Mouse (Mus musculus) ES-E14 (cell line): ENCODE measurements around the gene Gmppb. TPM values are rescaled to one million over a fixed set of nuclear protein-coding genes. Genes with fewer than 3 reads are reported as not detected.

Experiments used
- DNase-seq: peaks from one replicate; pipeline ENCODE4 v3.0.0-alpha.2; 2013; ENCODE audit warnings: low read depth, low spot score
- H3K27ac ChIP-seq: 2 replicates; pipeline ENCODE4 v1.5.1; 2012; ENCODE audit warnings: low read depth, mild to moderate bottlenecking, low read length, moderate library complexity, mixed read lengths; ENCODE audit not compliant: poor library complexity, insufficient read depth, severe bottlenecking
- H3K36me3 ChIP-seq: 2 replicates; pipeline ENCODE4 v1.6.1; 2012; ENCODE audit warnings: mild to moderate bottlenecking, low read length, moderate library complexity, mixed read lengths; ENCODE audit not compliant: control insufficient read depth, poor library complexity, insufficient read depth, severe bottlenecking
- H3K4me1 ChIP-seq, 2 experiments: fragments of 150-350 bp in 1 of 2; sonication (generic) in 1 of 2; 2 replicates each; pipeline ENCODE4 v1.6.1; 2012; ENCODE audit warnings: low read length in 2 of 2, mild to moderate bottlenecking in 1 of 2, mixed read lengths in 1 of 2; ENCODE audit not compliant: control insufficient read depth in 2 of 2, insufficient read depth in 2 of 2, poor library complexity in 1 of 2
- H3K4me3 ChIP-seq, 2 experiments: fragments of 150-350 bp in 1 of 2; sonication (generic) in 1 of 2; 2 replicates each; pipeline ENCODE4 v1.5.1; 2012; ENCODE audit warnings: low read length in 2 of 2, low read depth in 1 of 2, mild to moderate bottlenecking in 1 of 2, mixed read lengths in 1 of 2; ENCODE audit not compliant: insufficient read depth in 1 of 2, poor library complexity in 1 of 2, severe bottlenecking in 1 of 2
- H3K9ac ChIP-seq: 2 replicates; pipeline ENCODE4 v1.6.1; 2012; ENCODE audit warnings: low read depth, mild to moderate bottlenecking, low read length, mixed read lengths; ENCODE audit not compliant: poor library complexity, insufficient read depth, severe bottlenecking
- H3K9me3 ChIP-seq: fragments of 150-350 bp; sonication (generic); 2 replicates; pipeline ENCODE4 v1.6.1; 2012; ENCODE audit warnings: low read depth, mild to moderate bottlenecking, low read length; ENCODE audit not compliant: control insufficient read depth, insufficient read depth
- CHD2 ChIP-seq: IDR thresholded peaks from 2 replicates; pipeline ENCODE4 v1.6.1; 2014; ENCODE audit warnings: mild to moderate bottlenecking, low read depth, low read length, inconsistent platforms
- HCFC1 ChIP-seq: IDR thresholded peaks from 2 replicates; pipeline ENCODE4 v1.6.1; 2012; ENCODE audit warnings: low read length, inconsistent platforms, borderline replicate concordance; ENCODE audit not compliant: insufficient read depth
- MAFK ChIP-seq: IDR thresholded peaks from 2 replicates; pipeline ENCODE4 v1.6.1; 2014; ENCODE audit warnings: mild to moderate bottlenecking, low read depth, low read length, inconsistent platforms; ENCODE audit not compliant: insufficient read depth
- ZC3H11A ChIP-seq: IDR thresholded peaks from 2 replicates; pipeline ENCODE4 v1.6.1; 2012; ENCODE audit warnings: low read depth, mild to moderate bottlenecking, inconsistent platforms, low read length, borderline replicate concordance
- ZNF384 ChIP-seq: IDR thresholded peaks from 2 replicates; pipeline ENCODE4 v1.6.1; 2012; ENCODE audit warnings: low read depth, low read length, inconsistent platforms
- in situ Hi-C, 2 experiments: fragments of 600-800 bp; cut with MboI; formaldehyde crosslinking; loops; one replicate each; pipeline ENCODE4 v1.15.1; 2025; ENCODE audit warnings: low sequenced_read_pairs in 2 of 2, inconsistent platforms in 1 of 2; ENCODE audit not compliant: unreplicated experiment in 2 of 2
- total RNA-seq: library from RNA; depleted of rRNA; stranded (reverse); fragments of 300-350 nt; gene quantifications from 2 replicates; pipeline ENCODE4 v1.2.3, GENCODE M21; 2012

The Gmppb gene
- total RNA-seq, 1 experiment, result 28.3 TPM

GRCm38 (mm10) chr9:108073141-108073930 is 24.3 kb downstream of the Gmppb start:
- H3K4me1 ChIP-seq, result no peaks in the 10 kb centered on the region; a peak in 1 of 4 replicates
- no peak for DNase-seq
- TF ChIP-seq ZNF384 (no peak), HCFC1 (no peak), CHD2 (no peak), MAFK (no peak), ZC3H11A (no peak)
- no peak overlapping the region for H3K4me3 ChIP-seq
- peaks cover 10% of the 10 kb centered on the region; the same call in 1 of the 2 replicates for H3K36me3 ChIP-seq
- H3K27ac ChIP-seq, result no peak overlapping the region
- in situ Hi-C loops, result no loop called here
- no peak overlapping the region for H3K9ac ChIP-seq
- no peaks in the 10 kb centered on the region for H3K9me3 ChIP-seq

- Histone ChIP-seq H3K9ac (peak within 1 kb of the TSS; percentile 35), H3K36me3 (peaks cover 11% of the 10 kb centered on the region), H3K9me3 (no peaks in the 10 kb centered on the region), H3K27ac (no peak within 1 kb of the TSS), H3K4me3 (peak within 1 kb of the TSS; percentile 84 to 87; a peak in 3 of 4 replicates), H3K4me1 (peaks cover 0 to 7% of the 10 kb centered on the region in 2 experiments; a peak in 1 of 4 replicates)
- in situ Hi-C loops, result no loop called here
- TF ChIP-seq CHD2 (no peak), ZC3H11A (no peak), MAFK (no peak), HCFC1 (no peak), ZNF384 (no peak)
- no peak for DNase-seq
These were observed 31.1 kb downstream of the Gmppb start, which contains the start of gene Mst1 for GRCm38 (mm10) chr9:108080168-108080567. TSS of gene Mst1 (plus strand) at chr9:108080436.

DNA sequence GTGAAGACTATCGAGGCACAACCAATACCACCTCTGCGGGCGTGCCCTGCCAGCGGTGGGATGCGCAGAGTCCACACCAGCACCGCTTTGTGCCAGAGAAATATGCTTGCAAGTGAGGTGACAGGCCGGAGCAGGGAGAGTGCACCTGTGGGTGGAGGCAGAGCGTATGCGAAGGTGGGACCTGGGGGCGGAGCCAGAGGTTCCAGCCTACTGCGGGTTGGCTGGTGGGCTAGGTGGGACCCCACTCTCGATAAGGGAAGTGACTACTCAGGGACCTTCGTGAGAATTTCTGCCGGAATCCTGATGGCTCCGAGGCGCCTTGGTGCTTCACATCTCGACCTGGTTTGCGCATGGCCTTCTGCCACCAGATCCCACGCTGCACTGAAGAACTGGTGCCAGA is 33.5 kb downstream of the Gmppb start:
- Histone ChIP-seq H3K9me3 (no peaks in the 10 kb centered on the region), H3K27ac (no peak overlapping the region), H3K36me3 (peaks cover 32% of the 10 kb centered on the region), H3K4me3 (peak overlapping the region; percentile 58 to 65), H3K4me1 (peaks cover 0 to 7% of the 10 kb centered on the region in 2 experiments; a peak in 1 of 4 replicates), H3K9ac (peak overlapping the region; percentile 50)
- in situ Hi-C loops, result no loop called here
- TF ChIP-seq ZNF384 (no peak), MAFK (no peak), CHD2 (no peak), ZC3H11A (no peak), HCFC1 (no peak)
- DNase-seq, result no peak

GRCm38 (mm10) chr9:108082988-108083431 is 34.0 kb downstream of the Gmppb start, which contains the start of gene Rnf123:
TSS of gene Rnf123 (minus strand) at chr9:108083346.
- TF ChIP-seq CHD2, result no peak
- no peak for TF ChIP-seq ZNF384
- no peak for TF ChIP-seq MAFK
- no peak for TF ChIP-seq ZC3H11A
- TF ChIP-seq HCFC1, result no peak
- Histone ChIP-seq H3K4me1 (peaks cover 0 to 7% of the 10 kb centered on the region in 2 experiments; a peak in 1 of 4 replicates), H3K36me3 (peaks cover 37% of the 10 kb centered on the region), H3K4me3 (peak within 1 kb of the TSS; percentile 58 to 65), H3K9ac (peak within 1 kb of the TSS; percentile 50), H3K9me3 (no peaks in the 10 kb centered on the region), H3K27ac (no peak within 1 kb of the TSS)
- DNase-seq, result no peak
- in situ Hi-C loops, result no loop called here
